Mouse (Mus musculus): Measurements from ENCODE around the gene Thrap3.

Thrap3 gene

GRCm38 (mm10) chr4:126202303-126203181 lies at the start of gene Thrap3:
Thrap3 (minus strand) TSS chr4:126202760.
- DNase-seq (ENCODE audit: extremely low spot score, low read depth, low spot score) = peak; percentile 92

DNA sequence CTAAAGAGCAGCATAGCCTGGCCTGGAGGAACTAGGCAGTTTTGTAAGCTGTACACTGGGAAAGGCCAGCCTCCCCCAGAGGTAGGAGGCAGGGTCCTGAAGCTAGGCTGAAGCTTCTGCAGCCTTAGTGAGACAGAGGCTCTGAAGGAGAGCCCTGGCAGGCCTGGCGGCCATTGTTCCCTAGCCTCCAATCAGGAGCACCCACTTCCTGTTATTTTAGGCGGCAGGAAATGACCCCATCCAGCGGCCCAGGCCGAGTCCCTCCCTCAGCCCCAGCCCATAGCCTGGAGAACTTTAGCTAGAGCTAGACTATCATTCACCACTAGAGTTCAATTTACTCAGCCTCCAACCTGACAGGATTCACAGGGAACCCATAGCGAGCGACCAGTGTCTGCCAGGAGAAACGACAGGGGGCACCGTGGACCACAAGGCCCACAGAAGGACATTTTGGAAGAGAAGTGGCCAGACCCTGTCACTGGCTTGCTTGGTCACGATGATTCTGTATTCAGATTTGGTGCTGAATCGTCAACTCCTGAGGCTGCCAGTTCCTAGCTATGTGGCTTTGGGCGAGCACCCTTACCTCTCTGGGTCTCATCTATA lies 49.2 kb upstream of the Thrap3 start:
- no peak for DNase-seq (ENCODE audit: extremely low spot score, low read depth, low spot score)

- no peak for DNase-seq (ENCODE audit: extremely low spot score, low read depth, low spot score)
These were observed 48.1 kb upstream of the Thrap3 start for GRCm38 (mm10) chr4:126250659-126251058.

- no peak for DNase-seq (ENCODE audit: extremely low spot score, low read depth, low spot score)
These were observed 45.8 kb upstream of the Thrap3 start for GRCm38 (mm10) chr4:126248261-126248868.

- DNase-seq (ENCODE audit: extremely low spot score, low read depth, low spot score) = no peak
These were observed 43.8 kb upstream of the Thrap3 start for GRCm38 (mm10) chr4:126246202-126246889.

DNA sequence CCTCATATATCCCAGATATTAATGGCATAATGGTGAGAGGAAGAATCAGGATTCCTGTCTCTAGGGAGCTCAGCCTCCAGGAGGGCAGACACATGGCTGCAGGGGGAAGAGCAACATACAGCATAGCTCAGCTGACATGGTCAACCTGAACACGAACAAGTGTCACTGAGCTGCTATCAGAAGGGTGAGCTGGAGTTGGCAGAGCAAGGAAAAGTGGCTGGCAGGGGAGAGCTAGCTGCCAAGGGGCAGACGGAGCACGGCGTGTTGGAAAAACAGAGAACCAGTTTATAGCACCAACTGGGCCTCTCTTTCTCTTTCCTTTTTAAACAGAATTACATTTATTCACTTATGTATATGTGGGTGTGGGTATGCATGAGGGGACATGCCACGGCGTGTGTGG lies 40.0 kb upstream of the Thrap3 start:
- DNase-seq (ENCODE audit: extremely low spot score, low read depth, low spot score) = no peak

- no peak for DNase-seq (ENCODE audit: extremely low spot score, low read depth, low spot score)
These were observed 39.4 kb upstream of the Thrap3 start for GRCm38 (mm10) chr4:126241956-126242355.

GRCm38 (mm10) chr4:126239862-126240475 lies 37.4 kb upstream of the Thrap3 start:
- no peak for DNase-seq (ENCODE audit: extremely low spot score, low read depth, low spot score)

DNA sequence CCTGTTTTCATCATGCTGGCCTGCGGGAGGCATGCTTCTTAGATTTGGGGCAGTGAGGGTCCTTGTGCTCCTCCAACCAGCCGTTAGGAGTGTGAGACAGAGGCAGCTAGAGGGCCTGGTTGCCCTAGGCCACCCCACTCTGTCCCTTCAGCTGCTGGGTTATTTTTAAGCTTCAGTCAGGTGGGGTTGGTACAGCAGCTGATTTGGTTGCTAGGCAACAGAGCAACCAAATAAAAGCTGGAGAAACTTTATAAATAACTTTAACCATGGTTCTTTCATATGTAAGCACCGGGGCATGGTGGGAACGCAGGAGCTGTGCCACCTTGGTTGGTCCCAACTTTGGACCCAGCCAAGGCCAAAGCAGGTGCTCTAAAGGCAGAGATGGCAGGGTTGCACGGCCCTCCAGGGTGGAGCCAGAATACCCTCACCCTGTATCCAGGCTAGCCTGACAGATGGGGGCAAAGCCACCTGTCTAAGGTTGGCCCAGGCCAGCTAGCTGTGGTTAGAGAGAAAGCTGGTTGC lies 35.2 kb upstream of the Thrap3 start:
- DNase-seq (ENCODE audit: extremely low spot score, low read depth, low spot score) = no peak

DNA sequence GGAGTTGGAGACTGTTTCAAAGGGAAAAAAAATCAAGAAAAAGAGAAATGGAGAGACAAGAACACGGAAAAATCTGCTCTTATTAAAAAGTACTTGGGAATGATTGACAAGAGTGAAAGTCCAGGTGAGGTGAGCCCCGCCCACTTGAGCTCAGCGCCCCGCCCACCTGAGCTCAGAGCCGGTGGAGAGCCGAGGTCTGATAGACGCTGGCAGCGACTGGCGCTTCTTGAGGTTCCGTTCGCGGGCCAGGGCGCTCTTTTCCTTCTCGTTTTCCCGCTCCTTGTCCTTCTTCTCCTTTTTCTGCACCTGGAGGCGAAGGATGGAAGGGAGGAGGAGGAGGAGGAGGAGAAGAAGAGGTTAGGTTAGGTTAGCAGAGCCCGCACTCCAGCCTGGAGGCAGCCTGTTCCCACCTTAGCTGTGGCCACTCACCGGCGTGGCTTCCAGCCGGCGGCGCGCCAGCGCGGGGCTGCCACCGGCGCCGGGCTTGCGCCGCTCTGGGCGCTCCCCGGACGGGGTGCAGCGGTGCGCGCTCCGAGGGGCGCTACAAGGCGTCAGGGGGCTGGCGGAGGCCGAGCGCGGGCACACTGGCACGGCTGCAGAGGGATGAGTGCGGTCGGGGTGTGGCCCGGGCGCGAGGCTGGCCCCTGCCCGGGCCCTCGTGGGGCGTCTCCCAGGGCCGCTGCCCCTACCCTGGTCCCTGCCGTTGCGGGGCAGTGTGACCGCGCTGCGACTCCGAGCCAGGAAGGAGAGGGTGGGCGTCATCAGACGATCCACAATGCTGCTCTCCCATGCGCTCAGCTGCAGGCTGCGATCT lies 34.1 kb upstream of the Thrap3 start:
- no peak for DNase-seq (ENCODE audit: extremely low spot score, low read depth, low spot score)

DNA sequence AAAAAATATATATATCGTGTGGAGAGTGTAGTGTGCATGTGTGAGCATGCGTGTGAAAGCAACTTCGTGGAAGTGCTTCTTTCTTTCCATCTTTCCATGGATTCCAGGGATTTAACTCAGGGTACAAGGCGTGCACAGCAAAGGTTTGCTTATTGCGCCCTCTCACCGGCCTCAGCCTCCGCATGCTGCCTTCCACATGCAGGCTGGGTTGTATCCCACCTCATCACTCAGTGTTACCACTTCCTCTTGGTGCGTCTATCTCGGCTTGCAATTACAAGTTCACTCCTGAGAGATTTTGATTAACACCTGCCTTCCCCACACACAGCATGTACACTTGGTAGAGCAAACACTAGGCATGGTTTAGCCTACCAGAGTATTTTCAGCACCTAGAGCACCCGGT lies 32.6 kb upstream of the Thrap3 start:
- no peak for DNase-seq (ENCODE audit: extremely low spot score, low read depth, low spot score)

DNA sequence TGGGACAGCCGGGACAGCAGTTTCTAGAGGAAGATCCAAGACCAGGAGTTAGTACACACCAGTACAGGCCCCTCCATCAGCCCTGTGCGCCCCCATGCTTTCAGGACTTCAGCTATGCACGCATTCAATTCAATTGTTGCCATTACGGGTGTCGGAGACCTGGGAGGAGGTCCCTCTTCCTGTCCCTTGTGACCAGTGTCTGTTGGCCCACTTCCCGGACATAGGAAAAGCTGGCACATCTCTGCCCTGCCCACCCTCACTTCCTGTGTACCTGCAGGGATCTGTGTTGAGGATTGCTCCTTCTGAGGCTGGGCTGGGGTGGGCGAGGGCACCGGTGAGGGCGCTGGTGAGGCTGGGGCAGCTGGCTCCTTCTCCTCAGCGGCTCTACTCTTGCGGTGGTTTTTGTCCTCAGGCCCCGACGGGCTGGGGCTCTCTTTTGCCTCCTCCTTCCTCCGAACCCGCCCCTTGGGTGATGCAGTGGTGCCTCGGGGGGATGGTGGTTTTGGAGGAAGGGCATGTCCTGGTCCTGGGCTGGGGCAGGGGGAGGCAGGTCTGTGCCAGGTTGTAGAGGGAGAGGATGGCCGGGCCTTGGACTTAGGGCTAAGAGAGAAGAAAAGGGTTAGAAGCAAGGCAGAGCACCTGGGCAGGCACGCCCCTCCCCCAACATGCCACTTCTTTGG lies 32.1 kb upstream of the Thrap3 start:
- DNase-seq (ENCODE audit: extremely low spot score, low read depth, low spot score) = no peak

- no peak for DNase-seq (ENCODE audit: extremely low spot score, low read depth, low spot score)
These were observed 31.2 kb upstream of the Thrap3 start for GRCm38 (mm10) chr4:126233676-126234308.

GRCm38 (mm10) chr4:126229900-126230299 lies 27.3 kb upstream of the Thrap3 start:
- DNase-seq (ENCODE audit: extremely low spot score, low read depth, low spot score) = no peak

- DNase-seq (ENCODE audit: extremely low spot score, low read depth, low spot score) = no peak
These were observed 25.6 kb upstream of the Thrap3 start for GRCm38 (mm10) chr4:126228144-126228543.

DNA sequence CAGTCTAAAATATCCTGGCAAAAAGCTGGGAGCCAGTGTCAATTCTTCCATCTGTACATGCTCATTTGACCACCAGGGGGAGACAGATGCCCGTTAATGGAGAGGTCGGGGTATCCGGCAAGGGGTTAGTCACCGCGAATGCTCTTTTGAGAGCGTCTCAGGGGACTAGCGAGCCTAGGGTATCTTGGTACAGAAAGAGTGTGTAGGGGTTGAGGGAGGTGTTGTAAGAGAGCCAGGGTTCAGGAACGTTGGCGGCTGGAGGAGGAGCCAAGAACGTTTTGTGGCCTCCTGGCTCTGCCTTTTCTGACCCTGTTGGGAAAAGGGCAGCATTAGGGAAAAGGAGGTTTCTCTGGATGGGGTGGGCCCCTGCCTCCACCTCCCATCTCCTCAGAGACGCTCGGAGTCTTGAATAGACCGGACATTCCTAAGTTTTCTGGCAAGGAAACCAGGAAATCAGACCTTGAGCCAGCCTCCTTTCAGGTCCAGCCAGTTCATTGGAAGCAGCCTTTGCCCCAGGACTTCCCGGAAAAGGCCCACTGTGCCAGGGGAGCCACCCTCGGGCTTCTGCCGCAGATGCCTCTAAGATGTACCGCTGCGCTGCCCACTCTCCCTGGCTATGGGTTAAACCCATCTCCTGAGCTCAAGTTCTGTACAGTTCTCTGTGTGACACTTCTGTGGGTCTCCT lies 24.7 kb upstream of the Thrap3 start:
- peak; percentile 89 for DNase-seq (ENCODE audit: extremely low spot score, low read depth, low spot score)

DNA sequence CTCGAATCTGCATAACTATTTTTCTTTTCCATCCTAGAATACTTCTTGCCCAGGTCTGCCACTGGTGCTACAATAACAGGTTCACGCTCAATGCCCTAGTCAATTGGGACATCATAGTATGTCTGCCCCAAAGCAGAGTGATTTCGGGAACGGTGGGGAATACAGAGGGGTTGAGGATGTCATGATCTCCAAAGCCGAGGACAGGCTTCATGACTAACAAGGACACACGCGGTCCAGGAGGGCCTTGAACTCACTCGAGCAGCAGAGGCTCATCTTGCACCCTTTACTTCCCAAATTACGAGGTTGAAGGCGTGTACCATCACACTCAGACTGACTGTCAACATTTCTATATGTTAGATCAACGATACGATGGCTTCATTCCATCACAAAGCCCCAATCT lies 24.1 kb upstream of the Thrap3 start:
- no peak for DNase-seq (ENCODE audit: extremely low spot score, low read depth, low spot score)

GRCm38 (mm10) chr4:126222631-126223030 lies 20.1 kb upstream of the Thrap3 start:
- DNase-seq (ENCODE audit: extremely low spot score, low read depth, low spot score) = no peak
